Mouse (Mus musculus): ENCODE results near the gene Atp6v1c2. TPM values are rescaled to one million over a fixed set of nuclear protein-coding genes. Genes with fewer than 3 reads are reported as not detected.

Atp6v1c2 gene
- polyA plus RNA-seq, 1 experiment from 2014 or later: 1.0 TPM

DNA sequence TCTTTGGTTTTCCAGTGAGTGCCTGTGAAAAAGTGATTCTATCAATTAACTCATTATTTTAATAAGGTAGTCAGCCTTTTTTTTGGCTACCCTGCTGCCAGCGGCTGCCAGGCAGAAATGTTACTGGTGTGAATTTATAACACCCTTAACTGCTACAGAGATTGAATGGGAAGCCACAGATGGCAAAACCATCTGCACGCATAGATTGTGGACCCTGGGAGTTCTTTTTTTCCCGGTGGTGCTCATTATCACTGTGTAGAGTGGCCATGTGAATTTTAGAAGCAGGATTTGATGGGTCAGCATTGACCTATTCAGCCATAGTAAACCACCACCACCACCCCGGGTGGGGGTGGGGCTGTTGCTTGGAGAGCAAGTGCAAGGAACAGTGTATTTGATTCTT lies 61.8 kb downstream of the Atp6v1c2 start:
- Histone ChIP-seq H3K27me3 (ENCODE audit: control insufficient read depth, insufficient read depth, low read length) (no peaks in the 10 kb centered on the region), H3K4me2 (replicated peaks; ENCODE audit: low read depth, low read length) (peak overlapping the region; percentile 72), H3K27ac (ENCODE audit: low read depth, low read length) (no peak overlapping the region), H3K9me3 (ENCODE audit: control insufficient read depth, low read length) (no peaks in the 10 kb centered on the region), H3K36me3 (ENCODE audit: control insufficient read depth, insufficient read depth, low read length) (peaks cover 28% of the 10 kb centered on the region), H3K4me1 (ENCODE audit: control insufficient read depth, insufficient read depth, low read length) (peaks cover 9% of the 10 kb centered on the region), H3K4me3 (ENCODE audit: low read length) (peak overlapping the region; percentile 87), H3K9ac (ENCODE audit: low read depth, low read length) (peak overlapping the region; percentile 94)
- ATAC-seq (ENCODE audit: low FRiP score, low TSS enrichment): no peak
- WGBS: 11% methylated on average over 4 of the region's 4 CpGs

DNA sequence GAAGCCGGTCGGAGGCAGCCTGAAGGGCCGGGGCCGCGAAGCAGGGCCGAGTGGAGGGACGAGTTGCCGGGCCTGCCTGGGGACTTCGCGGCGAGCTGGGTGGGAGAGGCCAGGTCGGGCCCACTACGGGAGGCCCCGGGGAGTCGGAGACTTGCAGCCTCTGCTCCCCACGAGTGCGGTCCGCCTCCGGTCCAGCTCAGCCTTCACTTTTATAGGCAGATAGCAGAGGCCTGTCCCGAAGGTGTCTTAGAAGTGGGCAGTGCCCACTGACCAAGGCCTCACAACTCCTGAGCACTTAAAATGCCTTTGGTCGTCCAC lies 62.5 kb downstream of the Atp6v1c2 start:
- Histone ChIP-seq H3K9ac (ENCODE audit: low read depth, low read length) (peak overlapping the region; percentile 94), H3K9me3 (ENCODE audit: control insufficient read depth, low read length) (no peaks in the 10 kb centered on the region), H3K27ac (ENCODE audit: low read depth, low read length) (peak overlapping the region; percentile 73), H3K4me2 (replicated peaks; ENCODE audit: low read depth, low read length) (peak overlapping the region; percentile 72), H3K4me3 (ENCODE audit: low read length) (peak overlapping the region; percentile 87), H3K36me3 (ENCODE audit: control insufficient read depth, insufficient read depth, low read length) (peaks cover 21% of the 10 kb centered on the region), H3K4me1 (ENCODE audit: control insufficient read depth, insufficient read depth, low read length) (peaks cover 9% of the 10 kb centered on the region), H3K27me3 (ENCODE audit: control insufficient read depth, insufficient read depth, low read length) (no peaks in the 10 kb centered on the region)
- under 1% methylated on average over 21 of the region's 21 CpGs for WGBS
- ATAC-seq (ENCODE audit: low FRiP score, low TSS enrichment): peak; percentile 75

DNA sequence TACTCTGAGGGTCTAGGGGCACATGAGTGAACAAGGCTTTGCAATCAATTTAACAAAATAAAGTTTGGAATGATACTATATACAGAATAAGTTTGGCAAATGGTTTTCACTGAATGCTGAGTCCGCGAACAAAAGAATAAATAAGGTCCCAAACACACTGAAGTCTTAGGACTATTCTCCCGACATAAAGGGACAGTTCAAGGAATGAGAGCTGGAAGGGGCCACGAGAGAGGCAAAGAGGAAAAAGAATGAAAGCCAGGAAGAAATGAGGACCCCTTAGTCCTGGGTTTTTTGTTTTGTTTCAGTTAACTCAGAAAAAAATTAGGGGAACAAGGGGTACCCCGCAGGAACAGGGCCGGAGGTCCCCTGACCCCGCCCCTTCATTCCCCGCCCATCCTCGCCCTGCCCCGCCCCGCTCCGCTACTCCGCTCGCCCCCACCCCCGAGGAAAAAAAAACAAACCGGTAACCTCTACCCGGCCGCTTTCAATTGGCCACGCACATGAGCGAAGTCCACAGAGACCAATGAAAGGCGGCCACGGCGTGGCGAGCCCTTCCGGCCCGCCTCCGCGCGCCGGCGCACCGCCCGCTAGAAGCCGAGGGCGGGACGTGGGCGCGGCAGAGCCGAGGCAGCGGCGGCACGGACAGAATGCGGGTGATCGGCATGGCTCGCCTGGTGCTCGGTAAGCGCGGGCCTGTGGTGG lies 63.0 kb downstream of the Atp6v1c2 start, which contains the start of gene Pdia6:
Gene Pdia6 (plus strand): TSS at position 575 of the 702 bp plus-strand sequence.
- Histone ChIP-seq H3K9ac (ENCODE audit: low read depth, low read length) (peak within 1 kb of the TSS; percentile 94), H3K4me3 (ENCODE audit: low read length) (peak within 1 kb of the TSS; percentile 87), H3K4me1 (ENCODE audit: control insufficient read depth, insufficient read depth, low read length) (peaks cover 9% of the 10 kb centered on the region)

DNA sequence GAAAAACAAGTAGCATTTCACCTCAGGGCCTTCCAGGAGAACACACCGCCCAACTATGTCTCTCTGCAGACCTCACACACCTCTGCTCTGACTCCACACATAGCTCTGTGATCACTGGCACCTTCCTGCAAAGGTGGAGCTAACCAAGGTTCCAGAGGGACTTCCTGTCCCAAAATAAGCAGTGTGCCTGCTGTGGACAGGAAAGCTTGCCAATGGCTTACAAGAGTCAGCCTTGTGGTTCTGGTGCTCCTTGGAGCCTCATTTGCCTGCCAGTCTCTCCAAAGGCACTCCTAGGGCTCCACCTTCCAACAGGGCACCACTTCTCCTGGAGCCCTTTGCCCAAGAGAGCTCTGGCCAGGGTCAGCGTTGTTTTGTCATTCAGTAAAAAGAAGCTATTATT lies 64.3 kb downstream of the Atp6v1c2 start:
- no peak overlapping the region for H3K27ac ChIP-seq (ENCODE audit: low read depth, low read length)
- no peaks in the 10 kb centered on the region for H3K9me3 ChIP-seq (ENCODE audit: control insufficient read depth, low read length)
- H3K27me3 ChIP-seq (ENCODE audit: control insufficient read depth, insufficient read depth, low read length): no peaks in the 10 kb centered on the region
- 85% methylated on average over 2 of the region's 2 CpGs for WGBS
- peaks cover 5% of the 10 kb centered on the region; the same call in 1 of the 2 replicates for H3K36me3 ChIP-seq (ENCODE audit: control insufficient read depth, insufficient read depth, low read length)
- no peak overlapping the region for H3K9ac ChIP-seq (ENCODE audit: low read depth, low read length)
- H3K4me1 ChIP-seq (ENCODE audit: control insufficient read depth, insufficient read depth, low read length): peaks cover 9% of the 10 kb centered on the region
- no peak overlapping the region for H3K4me3 ChIP-seq (ENCODE audit: low read length)
- ATAC-seq (ENCODE audit: low FRiP score, low TSS enrichment): no peak
- H3K4me2 ChIP-seq (replicated peaks; ENCODE audit: low read depth, low read length): no peak overlapping the region

More for the DNA sequence above, 63.0 kb downstream of the Atp6v1c2 start, which contains the start of gene Pdia6:
- Histone ChIP-seq H3K27me3 (ENCODE audit: control insufficient read depth, insufficient read depth, low read length) (no peaks in the 10 kb centered on the region), H3K4me2 (replicated peaks; ENCODE audit: low read depth, low read length) (peak within 1 kb of the TSS; percentile 72), H3K36me3 (ENCODE audit: control insufficient read depth, insufficient read depth, low read length) (peaks cover 16% of the 10 kb centered on the region), H3K9me3 (ENCODE audit: control insufficient read depth, low read length) (no peaks in the 10 kb centered on the region), H3K27ac (ENCODE audit: low read depth, low read length) (peak within 1 kb of the TSS; percentile 73)
- peak; percentile 99 for ATAC-seq (ENCODE audit: low FRiP score, low TSS enrichment)
- 2% methylated on average over 44 of the region's 48 CpGs for WGBS

DNA sequence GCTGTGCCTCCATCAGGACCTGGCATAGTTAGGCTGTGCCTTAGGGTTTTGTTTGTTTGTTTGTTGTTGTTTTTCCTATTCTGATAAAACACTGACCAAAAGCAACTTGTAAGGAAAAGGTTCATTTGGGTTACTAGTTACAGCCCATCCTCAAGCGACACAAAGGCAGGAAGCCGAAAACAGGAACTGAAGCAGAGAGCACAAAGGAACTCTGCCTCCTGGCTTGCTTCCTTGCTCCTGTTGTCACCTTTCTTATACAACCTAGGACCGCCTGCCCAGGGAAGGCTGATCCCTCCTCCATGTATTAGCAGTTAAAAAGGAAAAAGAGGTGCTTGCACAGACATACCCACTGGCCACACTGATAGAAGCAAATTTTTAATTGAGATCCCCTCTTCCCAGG lies 65.3 kb downstream of the Atp6v1c2 start:
- Histone ChIP-seq H3K4me1 (ENCODE audit: control insufficient read depth, insufficient read depth, low read length) (peaks cover 9% of the 10 kb centered on the region), H3K27me3 (ENCODE audit: control insufficient read depth, insufficient read depth, low read length) (no peaks in the 10 kb centered on the region), H3K9ac (ENCODE audit: low read depth, low read length) (no peak overlapping the region), H3K4me3 (ENCODE audit: low read length) (no peak overlapping the region), H3K9me3 (ENCODE audit: control insufficient read depth, low read length) (no peaks in the 10 kb centered on the region), H3K4me2 (replicated peaks; ENCODE audit: low read depth, low read length) (no peak overlapping the region), H3K36me3 (ENCODE audit: control insufficient read depth, insufficient read depth, low read length) (peaks cover 3% of the 10 kb centered on the region; the same call in 1 of the 2 replicates), H3K27ac (ENCODE audit: low read depth, low read length) (no peak overlapping the region)
- WGBS: 73% methylated on average over 3 of the region's 3 CpGs
- ATAC-seq (ENCODE audit: low FRiP score, low TSS enrichment): no peak

DNA sequence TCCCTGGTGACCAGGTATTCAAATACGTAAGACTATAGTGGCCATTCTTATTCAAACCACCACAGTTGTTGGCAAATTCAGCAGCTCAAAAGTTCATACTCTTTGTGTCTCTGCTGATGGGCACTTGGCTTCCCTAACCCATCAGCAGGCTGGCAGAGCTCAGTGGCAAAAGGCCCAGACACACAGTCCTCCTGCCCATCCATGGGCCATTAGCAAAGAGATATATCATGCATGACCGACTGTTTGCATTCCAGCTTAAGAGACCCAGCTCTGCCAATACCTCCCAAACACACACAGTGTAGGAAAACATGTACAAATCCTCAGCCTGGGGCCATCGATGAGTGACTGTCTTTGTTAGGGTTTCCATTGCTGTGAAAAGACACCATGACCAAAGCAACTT lies 68.2 kb downstream of the Atp6v1c2 start:
- Histone ChIP-seq H3K4me2 (replicated peaks; ENCODE audit: low read depth, low read length) (no peak overlapping the region), H3K4me1 (ENCODE audit: control insufficient read depth, insufficient read depth, low read length) (no peaks in the 10 kb centered on the region), H3K36me3 (ENCODE audit: control insufficient read depth, insufficient read depth, low read length) (no peaks in the 10 kb centered on the region), H3K27me3 (ENCODE audit: control insufficient read depth, insufficient read depth, low read length) (no peaks in the 10 kb centered on the region), H3K4me3 (ENCODE audit: low read length) (no peak overlapping the region), H3K9ac (ENCODE audit: low read depth, low read length) (no peak overlapping the region), H3K9me3 (ENCODE audit: control insufficient read depth, low read length) (no peaks in the 10 kb centered on the region), H3K27ac (ENCODE audit: low read depth, low read length) (no peak overlapping the region)
- no peak for ATAC-seq (ENCODE audit: low FRiP score, low TSS enrichment)
- WGBS: 87% methylated on average over 3 of the region's 3 CpGs

DNA sequence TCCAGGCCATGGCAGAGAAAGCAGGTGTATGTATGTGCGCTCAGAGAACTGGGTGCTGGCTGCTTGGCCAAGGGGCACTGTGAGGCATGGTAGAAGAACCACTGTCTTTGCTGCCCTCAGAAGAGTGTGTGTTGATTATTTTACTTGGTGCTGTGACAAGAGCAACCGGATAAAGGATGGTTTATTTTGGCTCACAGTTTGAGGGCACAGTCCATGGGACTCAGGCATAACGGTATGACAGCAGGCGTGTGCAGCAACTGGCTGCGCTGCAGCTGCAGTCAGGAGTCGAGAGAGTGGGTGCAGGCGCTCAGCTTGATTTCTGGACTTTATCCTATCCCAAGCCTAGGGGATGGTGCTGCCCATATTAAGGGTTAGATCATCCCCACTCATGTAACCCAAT lies 70.7 kb downstream of the Atp6v1c2 start:
- 87% methylated on average over 7 of the region's 7 CpGs for WGBS

DNA sequence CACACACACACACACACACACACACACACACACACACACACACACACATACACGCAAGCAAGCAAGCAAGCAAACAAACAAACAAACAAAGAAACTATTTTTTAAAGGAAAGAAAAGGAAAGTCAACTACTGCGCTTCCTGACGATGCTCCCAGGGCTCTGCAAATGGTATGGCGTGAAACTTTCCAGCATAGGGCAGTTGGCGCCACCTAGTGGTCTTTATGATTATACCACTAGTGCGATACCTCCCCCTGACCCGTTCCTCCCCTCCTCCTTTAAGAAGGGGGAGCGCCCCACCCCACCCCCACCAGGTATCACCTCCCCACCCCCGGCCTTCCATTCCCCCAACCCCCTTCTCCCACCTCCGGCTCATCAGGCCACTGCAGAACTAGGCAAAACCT lies 72.3 kb downstream of the Atp6v1c2 start:
- ATAC-seq (ENCODE audit: low FRiP score, low TSS enrichment): peak; percentile 45; the same call in 1 of the 2 replicates
- Histone ChIP-seq H3K4me2 (replicated peaks; ENCODE audit: low read depth, low read length) (no peak overlapping the region; the same call in 1 of the 2 replicates), H3K4me3 (ENCODE audit: low read length) (no peak overlapping the region), H3K27ac (ENCODE audit: low read depth, low read length) (no peak overlapping the region), H3K9ac (ENCODE audit: low read depth, low read length) (no peak overlapping the region), H3K27me3 (ENCODE audit: control insufficient read depth, insufficient read depth, low read length) (no peaks in the 10 kb centered on the region), H3K9me3 (ENCODE audit: control insufficient read depth, low read length) (no peaks in the 10 kb centered on the region), H3K36me3 (ENCODE audit: control insufficient read depth, insufficient read depth, low read length) (no peaks in the 10 kb centered on the region), H3K4me1 (ENCODE audit: control insufficient read depth, insufficient read depth, low read length) (no peaks in the 10 kb centered on the region)
- WGBS: 2% methylated on average over 10 of the region's 10 CpGs

More for the DNA sequence above, 70.7 kb downstream of the Atp6v1c2 start:
- H3K9me3 ChIP-seq (ENCODE audit: control insufficient read depth, low read length): no peaks in the 10 kb centered on the region
- no peak overlapping the region for H3K9ac ChIP-seq (ENCODE audit: low read depth, low read length)
- H3K4me1 ChIP-seq (ENCODE audit: control insufficient read depth, insufficient read depth, low read length): no peaks in the 10 kb centered on the region
- no peaks in the 10 kb centered on the region for H3K27me3 ChIP-seq (ENCODE audit: control insufficient read depth, insufficient read depth, low read length)
- no peak overlapping the region for H3K4me2 ChIP-seq (replicated peaks; ENCODE audit: low read depth, low read length)
- no peak for ATAC-seq (ENCODE audit: low FRiP score, low TSS enrichment)
- H3K36me3 ChIP-seq (ENCODE audit: control insufficient read depth, insufficient read depth, low read length): no peaks in the 10 kb centered on the region
- H3K27ac ChIP-seq (ENCODE audit: low read depth, low read length): no peak overlapping the region
- H3K4me3 ChIP-seq (ENCODE audit: low read length): no peak overlapping the region

DNA sequence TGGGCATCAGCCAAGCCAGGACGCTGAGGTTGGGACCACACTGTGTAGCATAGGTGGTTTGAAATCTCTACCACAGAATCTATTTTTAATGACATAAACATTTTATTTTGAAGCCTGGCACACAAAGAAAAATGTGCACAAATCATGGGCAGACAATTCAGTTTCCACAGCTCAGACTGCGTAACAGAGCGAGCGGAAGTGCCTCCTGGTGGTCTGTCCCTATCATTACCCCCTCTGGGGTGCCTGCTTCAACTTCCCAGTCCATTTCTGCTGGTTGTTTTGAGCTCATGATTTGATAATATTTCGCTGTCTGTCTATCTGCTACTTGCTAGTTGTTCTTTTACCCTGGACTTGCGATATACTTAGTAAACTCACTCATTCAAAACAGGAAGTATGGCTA lies 73.6 kb downstream of the Atp6v1c2 start:
- Histone ChIP-seq H3K36me3 (ENCODE audit: control insufficient read depth, insufficient read depth, low read length) (no peaks in the 10 kb centered on the region), H3K4me3 (ENCODE audit: low read length) (no peak overlapping the region), H3K4me2 (replicated peaks; ENCODE audit: low read depth, low read length) (no peak overlapping the region), H3K27me3 (ENCODE audit: control insufficient read depth, insufficient read depth, low read length) (no peaks in the 10 kb centered on the region), H3K27ac (ENCODE audit: low read depth, low read length) (no peak overlapping the region), H3K4me1 (ENCODE audit: control insufficient read depth, insufficient read depth, low read length) (no peaks in the 10 kb centered on the region), H3K9me3 (ENCODE audit: control insufficient read depth, low read length) (no peaks in the 10 kb centered on the region), H3K9ac (ENCODE audit: low read depth, low read length) (no peak overlapping the region)
- WGBS: 86% methylated on average over 6 of the region's 6 CpGs
- ATAC-seq (ENCODE audit: low FRiP score, low TSS enrichment): no peak
